Mouse (Mus musculus): ENCODE data around the gene Gpank1.

- TF ChIP-seq POLR2A (IDR thresholded peaks at IDR 0.05; ENCODE audit: insufficient read length, low read depth) (peak; percentile 14), E2F4 (IDR thresholded peaks at IDR 0.05; ENCODE audit: insufficient read depth) (no peak), TCF12 (IDR thresholded peaks at IDR 0.05; ENCODE audit: insufficient read depth, poor library complexity, severe bottlenecking) (no peak), MAX (IDR thresholded peaks at IDR 0.05; ENCODE audit: low read depth) (no peak)
These were observed 37.8 kb downstream of the Gpank1 start for GRCm38 (mm10) chr17:35158850-35159593.

All from myocyte (in vitro differentiated cells).